Mouse (Mus musculus) lung, adult 2 months (tissue): Measurements from ENCODE around the gene Fam243. TPM values are rescaled to one million over a fixed set of nuclear protein-coding genes. Genes with fewer than 3 reads are reported as not detected.

Experiments used
- DNase-seq: peaks from one replicate; pipeline ENCODE4 v3.0.0; 2022
- H3K4me1 ChIP-seq: fragments of 200-500 bp; 2 replicates; pipeline ENCODE4 v1.6.1; 2011; ENCODE audit warnings: low read length; ENCODE audit not compliant: control insufficient read depth, insufficient read depth
- H3K4me3 ChIP-seq: fragments of 200-500 bp; replicated peaks from 2 replicates; pipeline ENCODE3; 2011; ENCODE audit warnings: low read depth, mild to moderate bottlenecking, control low read depth, low read length; ENCODE audit errors: extremely low read depth
- CTCF ChIP-seq: fragments of 200-500 bp; IDR thresholded peaks from 2 replicates; pipeline ENCODE4 v1.5.1; 2011; ENCODE audit warnings: mild to moderate bottlenecking, low read length, control low read depth; ENCODE audit not compliant: insufficient read depth
- POLR2A ChIP-seq: fragments of 200-500 bp; IDR thresholded peaks from 2 replicates; pipeline ENCODE4 v1.6.1; 2011; ENCODE audit warnings: low read depth, mild to moderate bottlenecking, control low read depth, low read length, borderline replicate concordance; ENCODE audit errors: extremely low read depth
- WGBS: fragments of 180-500 bp; shearing (Covaris S2); methylation state at CpG from one replicate; pipeline ENCODE4 v1.1.7; 2018; 5-methylcytosine and 5-hydroxymethylcytosine counted together
- polyA plus RNA-seq: library from polyadenylated mRNA; depleted of rRNA; stranded (reverse); fragments of >200 nt; gene quantifications from 2 replicates; pipeline ENCODE4 v1.2.3, GENCODE M21; 2012

The Fam243 gene
- polyA plus RNA-seq, 1 experiment: not detected

DNA sequence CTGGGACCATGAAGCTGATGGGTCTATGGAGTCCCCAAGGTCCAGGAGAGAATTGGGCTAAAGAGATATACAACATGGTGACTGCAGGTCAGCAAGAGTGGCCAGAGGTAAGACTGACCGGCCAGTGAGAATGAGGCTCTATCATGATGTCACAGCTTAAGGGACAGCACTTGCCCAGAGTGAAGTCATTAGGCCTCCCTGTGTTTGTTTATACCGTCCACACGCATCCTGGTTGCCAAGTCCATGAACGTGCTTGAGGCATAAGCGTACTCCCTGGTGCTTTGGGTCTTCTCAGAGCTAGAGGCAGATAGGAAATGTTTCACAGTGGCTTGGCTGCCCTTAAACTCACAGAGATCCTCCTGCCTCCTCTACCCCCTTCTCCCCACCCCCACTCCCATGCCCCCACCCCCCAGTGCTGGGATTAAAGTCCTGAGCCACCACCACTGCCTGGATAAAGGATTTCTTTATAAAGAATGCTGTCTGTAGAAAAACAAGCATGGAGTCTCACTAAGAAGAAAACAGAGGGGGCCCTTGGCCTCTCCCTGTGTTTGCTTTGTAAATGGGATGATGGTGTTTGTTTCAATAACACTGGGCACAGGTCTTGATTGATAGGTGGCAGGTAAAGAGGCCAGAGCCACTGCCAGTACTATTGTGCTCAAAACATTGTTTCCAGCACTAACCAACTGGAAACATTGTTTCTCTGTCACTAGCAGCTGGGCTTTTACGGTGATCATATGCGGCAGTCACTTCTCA lies 3.2 kb upstream of the Fam243 start:
- WGBS: 35% methylated on average over 7 of the region's 7 CpGs
- Histone ChIP-seq H3K4me1 (no peaks in the 10 kb centered on the region), H3K4me3 (no peak overlapping the region)
- no peak for TF ChIP-seq POLR2A
- no peak for TF ChIP-seq CTCF
- DNase-seq: no peak

- no peak for DNase-seq
- Histone ChIP-seq H3K4me3 (no peak overlapping the region), H3K4me1 (no peaks in the 10 kb centered on the region)
- 81% methylated on average over 3 of the region's 3 CpGs for WGBS
- no peak for TF ChIP-seq POLR2A
- TF ChIP-seq CTCF: no peak
Observed at GRCm38 (mm10) chr16:92320361-92320760, 880 bp downstream of the Fam243 start.

GRCm38 (mm10) chr16:92319353-92320109 lies 1.7 kb downstream of the Fam243 start:
- peak; percentile 60 for DNase-seq
- 56% methylated on average over 20 of the region's 20 CpGs for WGBS
- TF ChIP-seq CTCF (peak; percentile 59), POLR2A (no peak)
- Histone ChIP-seq H3K4me1 (no peaks in the 10 kb centered on the region), H3K4me3 (no peak overlapping the region)

DNA sequence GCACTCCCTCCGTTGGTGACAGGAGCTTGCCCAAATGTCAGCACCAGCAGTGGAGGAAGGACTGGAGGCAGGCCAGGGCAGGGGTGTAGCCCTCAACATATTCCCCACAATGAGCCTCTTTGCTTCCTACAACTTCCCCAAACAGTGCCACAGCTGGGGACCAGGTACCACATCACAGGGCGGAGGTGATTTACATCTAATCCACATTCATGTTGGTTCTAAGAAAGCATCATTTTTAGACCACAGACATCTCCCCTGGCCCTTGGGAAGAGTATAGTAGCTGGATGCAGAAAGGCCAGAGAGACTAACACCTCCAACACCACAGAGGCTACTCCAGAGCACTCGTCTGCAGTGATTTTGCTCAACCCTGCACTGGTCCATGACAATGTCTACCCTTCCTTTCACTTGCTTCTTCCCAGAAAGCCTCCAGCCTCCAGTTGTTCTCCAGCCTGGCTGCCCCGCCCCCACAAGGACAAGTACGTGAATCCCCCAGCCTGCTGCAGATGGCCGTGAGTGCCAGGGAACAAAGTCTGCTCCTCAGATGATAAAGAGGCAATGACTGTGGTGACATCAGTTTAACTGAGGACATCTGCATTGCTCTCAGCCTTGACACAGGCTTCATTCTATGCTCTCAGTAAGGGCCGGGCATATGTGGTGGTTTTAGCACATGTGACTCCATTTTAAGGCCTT lies 5.0 kb downstream of the Fam243 start:
- Histone ChIP-seq H3K4me1 (no peaks in the 10 kb centered on the region), H3K4me3 (no peak overlapping the region)
- no peak for DNase-seq
- TF ChIP-seq POLR2A: no peak
- no peak for TF ChIP-seq CTCF
- WGBS: 90% methylated on average over 7 of the region's 7 CpGs

DNA sequence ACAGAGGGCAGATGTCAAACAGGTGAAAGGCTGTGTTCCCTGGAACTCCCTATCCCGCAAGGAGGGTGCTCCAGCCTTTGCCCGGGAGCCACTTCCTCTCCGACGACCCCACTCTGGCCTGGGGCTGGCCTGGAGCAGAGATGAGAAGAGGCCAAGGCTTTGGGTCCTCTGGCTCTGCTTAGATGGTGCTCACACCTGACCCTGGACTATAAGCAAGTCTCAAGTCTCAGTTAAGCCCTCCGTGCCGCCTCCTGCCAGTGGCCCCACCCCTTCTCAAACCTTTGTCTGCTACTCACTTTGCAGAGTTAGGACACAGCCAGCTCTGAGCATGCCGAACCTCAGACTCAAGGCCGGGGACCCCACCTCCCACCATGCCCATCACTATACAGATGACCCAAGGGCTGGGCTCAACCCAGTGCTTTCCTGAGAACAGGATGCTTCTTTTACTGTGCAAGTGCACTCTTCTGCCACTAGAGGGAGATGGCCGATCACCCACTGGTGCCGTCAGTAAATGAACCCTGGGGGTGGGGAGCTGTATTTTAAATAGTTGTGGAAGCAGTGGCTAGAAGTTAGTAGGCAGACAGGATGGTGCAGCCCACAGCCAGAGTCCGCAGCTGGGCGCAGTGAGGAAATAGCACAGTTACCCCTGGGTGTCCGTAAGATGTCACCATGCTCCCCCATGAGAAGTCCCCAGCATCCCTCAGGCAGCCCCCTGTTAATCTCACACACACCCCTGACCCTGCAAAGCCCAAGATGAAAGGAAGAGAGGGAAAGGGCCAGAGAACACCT lies 7.1 kb downstream of the Fam243 start:
- peak; percentile 21 for DNase-seq
- H3K4me3 ChIP-seq: no peak overlapping the region
- H3K4me1 ChIP-seq: no peaks in the 10 kb centered on the region
- WGBS: 47% methylated on average over 13 of the region's 13 CpGs
- TF ChIP-seq CTCF (peak; percentile 85), POLR2A (no peak)

DNA sequence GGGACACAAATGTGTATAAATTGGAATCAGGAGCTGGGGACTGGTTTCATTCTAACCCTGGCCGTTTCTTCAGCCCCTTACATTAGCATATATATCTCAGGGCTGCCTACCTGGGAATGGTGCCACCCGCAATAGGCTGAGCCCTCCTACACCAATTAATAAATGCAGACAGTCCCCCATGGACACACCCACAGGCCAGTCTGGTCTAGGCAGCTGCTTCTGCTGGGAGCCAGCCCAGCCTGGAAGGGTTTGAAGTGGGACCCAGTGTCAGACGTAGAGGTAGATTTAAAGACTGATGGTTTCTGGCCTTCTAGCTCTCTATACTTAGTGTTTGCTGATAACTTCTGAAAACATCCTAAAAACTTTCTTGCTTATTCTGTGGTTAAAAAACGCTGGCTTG lies 12.1 kb downstream of the Fam243 start:
- no peak overlapping the region for H3K4me3 ChIP-seq
- H3K4me1 ChIP-seq: no peaks in the 10 kb centered on the region
- TF ChIP-seq POLR2A (no peak), CTCF (no peak)
- DNase-seq: no peak
- 64% methylated on average over 4 of the region's 4 CpGs for WGBS

DNA sequence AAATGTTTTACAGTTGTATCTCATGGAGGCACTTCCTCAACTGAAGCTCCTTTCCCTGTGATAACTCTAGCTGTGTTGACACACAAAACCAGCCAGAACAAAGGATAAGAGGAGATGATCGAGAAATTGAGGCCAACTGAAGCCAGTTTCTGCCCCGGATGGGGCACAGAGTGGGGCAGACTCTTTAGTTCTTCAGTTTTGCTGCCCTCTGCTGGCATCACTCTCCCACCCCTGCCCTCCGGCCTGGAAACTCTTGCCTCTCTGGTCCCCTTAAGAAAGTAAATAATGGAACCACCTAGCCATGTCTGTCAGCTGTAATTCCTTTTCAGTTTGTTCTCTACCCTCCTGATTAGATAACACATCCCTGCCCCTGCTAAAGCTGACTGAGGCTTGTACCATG lies 13.3 kb downstream of the Fam243 start:
- no peak for TF ChIP-seq CTCF
- no peak for TF ChIP-seq POLR2A
- no peak for DNase-seq
- Histone ChIP-seq H3K4me1 (no peaks in the 10 kb centered on the region), H3K4me3 (no peak overlapping the region)
- WGBS: 74% methylated on average over 3 of the region's 3 CpGs

DNA sequence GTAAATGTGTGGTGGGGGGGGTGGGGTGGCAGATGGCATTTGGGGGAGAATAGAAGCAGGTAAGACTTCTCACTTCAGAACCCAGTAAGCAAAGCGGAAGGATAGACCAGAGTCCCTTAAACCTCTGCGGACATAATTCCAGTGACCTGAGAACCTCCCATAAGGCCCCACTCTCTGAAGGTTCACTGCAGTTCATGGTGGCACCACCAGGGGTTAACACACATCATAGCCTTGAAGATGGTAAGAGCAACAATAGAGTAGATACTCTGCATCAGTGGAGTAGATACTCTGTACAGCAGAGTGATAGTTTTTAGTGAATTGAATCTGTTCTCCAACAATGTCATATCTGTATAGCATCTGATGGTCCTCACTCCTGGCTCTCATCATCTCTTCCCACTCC lies 15.7 kb downstream of the Fam243 start:
- DNase-seq: no peak
- Histone ChIP-seq H3K4me3 (no peak overlapping the region), H3K4me1 (peaks cover 6% of the 10 kb centered on the region; the same call in 1 of the 2 replicates)
- TF ChIP-seq POLR2A (no peak), CTCF (no peak)
- 91% methylated on average over 2 of the region's 2 CpGs for WGBS

GRCm38 (mm10) chr16:92302506-92302905 lies 18.7 kb downstream of the Fam243 start:
- Histone ChIP-seq H3K4me1 (peaks cover 6% of the 10 kb centered on the region; the same call in 1 of the 2 replicates), H3K4me3 (no peak overlapping the region)
- TF ChIP-seq POLR2A (no peak), CTCF (no peak)
- no peak for DNase-seq
- 46% methylated on average over 5 of the region's 5 CpGs for WGBS
